Mouse (Mus musculus) C2C12 (cell line): ENCODE data around the gene Kl. TPM values are rescaled to one million over a fixed set of nuclear protein-coding genes. Genes with fewer than 3 reads are reported as not detected.

Experiments
- H3K27me3 ChIP-seq: one replicate; pipeline ENCODE4 v1.6.1; 2011; ENCODE audit not compliant: control insufficient read depth, insufficient read depth, insufficient read length
- H3K36me3 ChIP-seq: one replicate; pipeline ENCODE4 v1.6.1; 2011; ENCODE audit not compliant: control insufficient read depth, insufficient read depth
- H3K4me3 ChIP-seq: one replicate; pipeline ENCODE4 v1.5.1; 2011; ENCODE audit warnings: mild to moderate bottlenecking, control low read depth; ENCODE audit not compliant: poor library complexity, insufficient read depth, severe bottlenecking
- H3K79me2 ChIP-seq: one replicate; pipeline ENCODE4 v1.6.1; 2011; ENCODE audit not compliant: control insufficient read depth, insufficient read depth
- H3K79me3 ChIP-seq: one replicate; pipeline ENCODE4 v1.6.1; 2011; ENCODE audit warnings: low read depth, control low read depth
- H3ac ChIP-seq: one replicate; pipeline ENCODE3; 2011; ENCODE audit warnings: low read depth; ENCODE audit not compliant: control insufficient read depth, insufficient read length
- CEBPB ChIP-seq: IDR thresholded peaks from one replicate; pipeline ENCODE4 v1.6.1; 2011; ENCODE audit warnings: low read depth, mild to moderate bottlenecking, control low read depth, moderate library complexity
- CTCF ChIP-seq: IDR thresholded peaks from one replicate; pipeline ENCODE4 v1.5.1; 2011; ENCODE audit not compliant: control insufficient read depth, insufficient read depth, insufficient read length
- FOSL1 ChIP-seq: IDR thresholded peaks from one replicate; pipeline ENCODE4 v1.8.0; 2011; ENCODE audit warnings: mild to moderate bottlenecking, low read length; ENCODE audit not compliant: poor library complexity, insufficient read depth, severe bottlenecking
- MAX ChIP-seq: IDR thresholded peaks from one replicate; pipeline ENCODE4 v1.6.1; 2011; ENCODE audit warnings: mild to moderate bottlenecking, control low read depth
- MYOD1 ChIP-seq: IDR thresholded peaks from one replicate; pipeline ENCODE4 v1.6.1; 2011; ENCODE audit warnings: low read depth; ENCODE audit not compliant: control insufficient read depth, insufficient read length
- MYOG ChIP-seq: IDR thresholded peaks from one replicate; pipeline ENCODE4 v1.6.1; 2011; ENCODE audit not compliant: control insufficient read depth, insufficient read length; ENCODE audit errors: extremely low read depth
- USF1 ChIP-seq: IDR thresholded peaks from one replicate; pipeline ENCODE4 v1.6.1; 2011; ENCODE audit warnings: low read depth, mild to moderate bottlenecking, control low read depth, moderate library complexity
- polyA plus RNA-seq: library from polyadenylated mRNA; unstranded; fragments of >200 nt; fragmentation: generic; extraction: Trizol; gene quantifications from one replicate; pipeline ENCODE4 v1.2.1, GENCODE M21; 2012; ENCODE audit warnings: missing spikeins

Gene Kl
- polyA plus RNA-seq, 1 experiment: not detected

GRCm38 (mm10) chr5:151024483-151024882, 72.1 kb downstream of the Kl start:
- no peak overlapping the region for H3K4me3 ChIP-seq
- H3ac ChIP-seq: no peak overlapping the region
- H3K36me3 ChIP-seq: no peaks in the 10 kb centered on the region
- H3K79me2 ChIP-seq: no peaks in the 10 kb centered on the region
- no peaks in the 10 kb centered on the region for H3K79me3 ChIP-seq
- H3K27me3 ChIP-seq: no peaks in the 10 kb centered on the region
- TF ChIP-seq MYOG (no peak), MAX (no peak), CTCF (no peak), USF1 (no peak), FOSL1 (no peak), MYOD1 (no peak), CEBPB (no peak)

GRCm38 (mm10) chr5:151026069-151026468, 73.7 kb downstream of the Kl start:
- Histone ChIP-seq H3K79me3 (no peaks in the 10 kb centered on the region), H3ac (no peak overlapping the region)
- TF ChIP-seq CTCF: no peak
- TF ChIP-seq MYOG: no peak
- no peak for TF ChIP-seq MAX
- TF ChIP-seq MYOD1: no peak
- TF ChIP-seq FOSL1: no peak
- no peak for TF ChIP-seq USF1
- TF ChIP-seq CEBPB: no peak

GRCm38 (mm10) chr5:151027171-151027570, 74.8 kb downstream of the Kl start:
- Histone ChIP-seq H3K4me3 (no peak overlapping the region), H3K36me3 (no peaks in the 10 kb centered on the region), H3K79me3 (no peaks in the 10 kb centered on the region), H3ac (no peak overlapping the region), H3K27me3 (no peaks in the 10 kb centered on the region), H3K79me2 (no peaks in the 10 kb centered on the region)
- TF ChIP-seq MYOD1: no peak
- no peak for TF ChIP-seq MYOG
- no peak for TF ChIP-seq CEBPB
- no peak for TF ChIP-seq MAX
- TF ChIP-seq CTCF: no peak
- no peak for TF ChIP-seq FOSL1

More at GRCm38 (mm10) chr5:151026069-151026468, 73.7 kb downstream of the Kl start:
- Histone ChIP-seq H3K36me3 (no peaks in the 10 kb centered on the region), H3K4me3 (no peak overlapping the region), H3K27me3 (no peaks in the 10 kb centered on the region), H3K79me2 (no peaks in the 10 kb centered on the region)

GRCm38 (mm10) chr5:151028906-151029305, 76.5 kb downstream of the Kl start:
- TF ChIP-seq CTCF: no peak
- no peak for TF ChIP-seq FOSL1
- no peak for TF ChIP-seq MYOD1
- TF ChIP-seq USF1: no peak
- no peak for TF ChIP-seq CEBPB
- no peak for TF ChIP-seq MYOG
- no peak for TF ChIP-seq MAX
- Histone ChIP-seq H3K79me3 (no peaks in the 10 kb centered on the region), H3K27me3 (no peaks in the 10 kb centered on the region), H3ac (no peak overlapping the region), H3K4me3 (no peak overlapping the region), H3K79me2 (no peaks in the 10 kb centered on the region), H3K36me3 (no peaks in the 10 kb centered on the region)

- H3K79me2 ChIP-seq: no peaks in the 10 kb centered on the region
- H3K79me3 ChIP-seq: no peaks in the 10 kb centered on the region
- no peak overlapping the region for H3K4me3 ChIP-seq
- TF ChIP-seq CTCF (no peak), USF1 (no peak), MYOD1 (no peak), MYOG (no peak), FOSL1 (no peak), CEBPB (no peak), MAX (no peak)
- peaks cover 14% of the 10 kb centered on the region for H3K36me3 ChIP-seq
- no peak overlapping the region for H3ac ChIP-seq
- H3K27me3 ChIP-seq: no peaks in the 10 kb centered on the region
Observed at GRCm38 (mm10) chr5:151034715-151035512, 82.5 kb downstream of the Kl start.

- TF ChIP-seq USF1: no peak
- no peak for TF ChIP-seq MYOD1
- TF ChIP-seq FOSL1: no peak
- TF ChIP-seq MYOG: no peak
- TF ChIP-seq CTCF: no peak
- TF ChIP-seq MAX: no peak
- TF ChIP-seq CEBPB: no peak
- H3ac ChIP-seq: no peak overlapping the region
Observed at GRCm38 (mm10) chr5:151037871-151038270, 85.5 kb downstream of the Kl start.

More at GRCm38 (mm10) chr5:151037871-151038270, 85.5 kb downstream of the Kl start:
- Histone ChIP-seq H3K79me3 (no peaks in the 10 kb centered on the region), H3K79me2 (no peaks in the 10 kb centered on the region), H3K36me3 (peaks cover 37% of the 10 kb centered on the region), H3K4me3 (no peak overlapping the region), H3K27me3 (no peaks in the 10 kb centered on the region)
